Mouse (Mus musculus) spleen, adult 2 months (tissue): ENCODE data around the gene Rab27a.

Source experiments
- CTCF ChIP-seq: fragments of 200-500 bp; IDR thresholded peaks from 2 replicates; pipeline ENCODE4 v1.5.1; 2011; ENCODE audit warnings: mild to moderate bottlenecking, inconsistent platforms; ENCODE audit not compliant: insufficient read depth, insufficient read length, insufficient replicate concordance; ENCODE audit errors: extremely low read depth
- POLR2A ChIP-seq: fragments of 200-500 bp; IDR thresholded peaks from 2 replicates; pipeline ENCODE4 v1.6.1; 2011; ENCODE audit warnings: low read depth, low read length, inconsistent platforms

DNA sequence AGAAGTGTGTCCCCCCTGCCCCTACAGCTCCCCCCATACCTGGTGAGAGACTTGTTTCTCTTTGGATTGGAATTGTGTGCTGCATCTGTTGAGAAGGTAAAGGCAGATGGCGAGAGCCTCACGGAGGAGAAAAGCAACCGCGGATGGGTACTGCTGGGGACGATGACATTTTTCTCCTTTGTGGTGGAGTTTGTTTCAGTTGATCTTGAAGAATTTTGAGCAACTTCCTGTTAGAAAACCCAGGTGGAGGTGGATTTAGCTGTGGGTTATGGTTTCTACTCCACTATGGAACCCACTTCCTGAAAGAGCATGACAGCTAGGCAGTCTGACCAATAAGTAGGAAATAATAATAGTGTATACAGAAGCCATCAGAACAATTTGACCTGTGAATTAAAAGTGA, 28.5 kb downstream of the Rab27a start:
- TF ChIP-seq POLR2A (no peak), CTCF (no peak)
